Mouse (Mus musculus) embryo, embryonic 11 days (tissue): Measurements from ENCODE around the gene Osbpl8.
A peak's percentile ranks its signal among the peaks of the same experiment; 100 is the strongest.

Source experiments
- DNase-seq: peaks from one replicate; pipeline ENCODE4 v3.0.0-alpha.2; 2015

Osbpl8 gene

DNA sequence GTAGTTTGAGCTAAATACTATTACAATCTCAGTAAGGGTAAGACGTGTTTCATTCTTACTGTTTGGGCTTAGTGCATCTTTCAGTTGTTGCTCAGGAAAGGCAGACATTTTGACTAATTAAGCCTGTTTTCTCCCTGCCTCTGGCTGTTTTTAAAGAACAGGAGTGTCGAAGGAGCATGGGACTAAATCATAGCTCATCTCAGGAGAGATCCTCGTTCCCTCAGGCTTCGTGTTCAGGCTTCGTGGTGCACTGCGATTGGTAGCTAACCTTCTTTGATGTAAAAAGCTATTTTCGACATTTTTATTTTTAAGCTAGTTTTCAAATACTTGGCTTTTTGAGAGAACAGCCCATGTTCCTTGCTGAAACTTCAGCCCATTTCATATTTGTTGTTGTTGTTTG lies 78.1 kb downstream of the Osbpl8 start:
- no peak for DNase-seq

DNA sequence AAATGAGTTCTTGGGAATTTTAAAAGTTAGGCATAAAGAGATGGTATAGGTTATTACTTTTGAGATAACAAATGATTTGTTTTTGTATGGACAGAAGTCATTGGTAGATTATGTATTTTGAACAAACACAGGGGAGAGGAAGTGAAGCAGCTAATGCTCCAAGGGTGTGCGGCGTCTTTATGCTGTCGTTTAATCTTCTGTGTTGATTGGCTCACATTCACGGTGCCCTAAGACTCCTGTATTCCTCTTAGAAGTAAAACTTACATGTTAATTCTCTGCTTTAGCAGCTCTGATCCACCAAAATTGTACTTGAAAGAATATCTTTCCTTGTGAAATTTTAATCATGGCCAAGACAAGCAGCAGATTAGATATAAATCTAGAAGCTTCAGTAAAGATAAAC lies 83.1 kb downstream of the Osbpl8 start:
- no peak for DNase-seq

DNA sequence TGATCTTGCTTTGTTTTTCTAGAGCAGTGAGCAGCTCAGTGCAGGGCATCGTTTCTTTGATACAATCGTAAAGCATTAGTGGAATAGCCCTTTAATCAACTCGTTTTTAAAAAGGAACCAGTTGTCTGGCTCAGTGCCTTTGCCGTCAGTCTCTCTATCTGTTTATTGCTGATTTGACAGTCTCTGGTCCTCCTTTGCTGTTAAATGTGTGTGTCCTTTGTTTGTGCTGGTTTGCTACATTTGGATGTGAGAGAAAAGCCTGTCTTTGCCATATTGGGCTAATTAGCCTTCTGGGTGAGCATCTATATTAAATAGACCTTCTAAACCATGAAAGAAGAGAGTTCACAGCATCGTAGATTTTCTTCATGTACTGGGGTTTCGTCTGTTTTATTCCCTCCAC lies 83.6 kb downstream of the Osbpl8 start:
- DNase-seq = no peak

DNA sequence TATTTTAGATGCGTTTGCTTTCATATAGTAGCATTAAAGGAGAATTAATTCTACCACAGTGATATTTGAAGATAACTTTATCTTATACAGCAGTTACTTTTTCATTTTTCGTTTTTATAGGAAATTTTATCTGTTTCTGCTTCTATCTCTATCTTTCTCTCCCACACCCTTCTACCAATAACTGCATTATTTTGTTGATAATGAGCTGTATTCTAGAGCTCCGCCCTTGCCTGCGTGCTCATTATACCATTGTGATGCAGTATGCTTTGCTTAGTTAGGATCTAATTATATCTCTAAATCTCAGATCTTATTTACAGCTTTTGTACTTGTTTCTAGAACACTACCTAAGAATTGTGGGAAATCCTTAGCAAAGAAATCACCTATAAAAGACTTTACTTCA lies 85.6 kb downstream of the Osbpl8 start:
- no peak for DNase-seq

DNA sequence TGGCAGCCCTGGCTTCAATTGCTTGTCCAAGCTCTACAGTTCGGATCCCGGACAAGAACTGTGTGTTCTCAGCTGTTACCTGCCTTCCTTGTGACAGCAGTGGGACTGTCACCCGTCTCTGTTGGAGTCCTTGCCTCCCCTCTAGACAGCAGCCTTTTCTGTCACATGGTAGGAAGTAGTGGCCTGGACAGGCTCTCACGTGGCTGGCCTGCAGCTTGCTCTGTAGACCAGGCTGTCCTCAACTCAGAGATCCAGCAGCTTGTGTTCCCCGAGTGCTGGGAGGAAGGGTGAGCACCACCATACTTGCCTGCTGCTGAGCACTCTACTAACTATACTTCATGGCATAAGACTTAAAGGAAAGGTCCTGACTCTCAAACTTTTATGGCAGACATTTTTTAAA lies 87.1 kb downstream of the Osbpl8 start:
- DNase-seq = no peak

DNA sequence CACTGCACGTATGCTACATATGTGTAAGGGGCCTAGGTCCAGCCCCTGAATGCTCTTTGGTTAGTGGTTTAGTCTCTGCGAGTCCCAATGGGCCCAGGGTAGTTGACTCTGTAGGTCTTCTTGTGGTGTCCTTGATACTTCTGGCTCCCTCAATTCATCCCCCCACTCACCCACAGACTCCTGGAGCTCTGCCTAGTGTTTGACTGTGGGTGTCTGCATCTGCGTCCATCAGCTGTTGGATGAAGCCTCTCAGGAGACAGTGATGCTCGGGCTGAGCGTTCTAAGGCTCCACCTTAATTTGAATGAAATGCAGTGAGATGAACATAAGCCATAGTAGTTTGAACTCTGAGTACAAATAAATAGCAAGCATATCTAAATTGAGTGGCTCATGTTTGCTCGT lies 90.7 kb downstream of the Osbpl8 start:
- DNase-seq = no peak

DNA sequence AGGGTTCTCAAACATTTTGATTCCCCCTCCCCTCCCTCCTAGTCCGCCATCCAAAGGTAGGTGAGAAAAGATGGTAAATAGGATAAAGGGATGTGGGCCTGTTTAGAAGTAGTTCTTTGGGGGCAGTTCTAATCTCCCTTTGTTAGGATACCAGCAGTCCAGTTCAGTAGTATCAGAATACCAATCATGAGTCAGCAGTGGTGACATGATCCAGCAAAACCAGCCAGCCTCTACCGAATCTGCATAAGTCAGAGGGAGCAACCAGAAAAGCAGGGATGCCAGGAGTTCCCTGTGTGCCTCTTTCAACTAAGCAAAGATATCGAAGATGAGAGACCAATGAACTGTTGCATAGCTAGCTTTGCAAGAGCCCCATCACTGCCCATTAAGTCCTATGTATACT lies 91.6 kb downstream of the Osbpl8 start:
- DNase-seq = no peak

DNA sequence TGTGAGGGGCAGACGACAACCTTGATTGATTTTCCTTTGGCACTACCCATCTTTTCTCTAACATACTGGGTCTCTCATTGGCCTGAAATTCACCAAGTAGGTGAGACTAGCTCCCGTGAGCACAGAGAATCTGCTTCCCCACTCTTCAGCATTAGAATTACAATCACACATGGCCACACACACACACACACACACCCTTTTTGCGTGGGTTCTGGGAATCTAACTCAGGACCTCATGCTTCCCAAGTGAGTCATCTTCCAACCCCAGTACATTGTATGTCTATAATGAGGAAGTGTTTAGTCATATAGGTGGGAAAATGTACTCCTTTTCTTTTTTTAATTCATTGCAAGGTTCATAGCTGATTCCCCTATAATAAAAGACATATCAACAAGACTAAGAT lies 92.8 kb downstream of the Osbpl8 start:
- no peak for DNase-seq

DNA sequence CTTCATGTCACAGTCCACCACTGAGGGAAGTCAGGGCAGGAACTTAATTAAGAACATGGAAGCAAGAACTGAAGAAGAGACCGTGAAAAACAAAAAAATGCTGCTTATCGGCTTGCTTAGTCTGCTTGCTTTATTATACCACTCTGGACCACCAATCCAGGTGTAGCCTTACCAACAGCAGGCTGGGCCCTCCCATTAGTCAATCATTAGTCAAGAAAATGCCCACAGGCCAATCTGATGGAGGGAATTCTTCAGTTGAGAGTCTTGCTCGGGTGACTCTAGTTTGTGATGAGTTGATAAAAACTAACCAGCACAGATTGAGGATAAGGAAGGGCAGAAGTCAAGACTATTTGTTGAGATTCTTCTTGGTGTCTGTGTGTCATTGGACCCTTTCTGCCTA lies 93.7 kb downstream of the Osbpl8 start:
- no peak for DNase-seq

DNA sequence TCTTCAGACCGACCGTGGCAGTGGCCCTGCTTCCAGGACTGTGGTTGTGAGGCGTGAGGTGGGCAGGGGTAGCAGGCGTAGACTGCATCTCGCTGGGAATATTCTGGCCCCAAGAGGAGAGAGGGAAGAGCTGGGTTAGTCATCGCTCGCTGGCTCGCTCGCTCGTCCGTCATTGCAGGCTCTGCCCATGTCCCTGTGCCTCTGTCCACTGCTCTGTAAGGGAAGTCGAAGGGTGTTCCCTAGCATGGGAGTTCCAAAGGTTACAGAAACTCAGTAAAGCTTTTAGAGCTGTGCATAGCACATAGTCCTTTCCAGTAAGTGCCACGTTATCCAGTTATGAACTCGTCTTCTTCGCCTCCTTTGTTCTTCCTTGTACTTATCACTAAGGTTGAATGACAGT lies 107.1 kb downstream of the Osbpl8 start:
- DNase-seq = no peak

DNA sequence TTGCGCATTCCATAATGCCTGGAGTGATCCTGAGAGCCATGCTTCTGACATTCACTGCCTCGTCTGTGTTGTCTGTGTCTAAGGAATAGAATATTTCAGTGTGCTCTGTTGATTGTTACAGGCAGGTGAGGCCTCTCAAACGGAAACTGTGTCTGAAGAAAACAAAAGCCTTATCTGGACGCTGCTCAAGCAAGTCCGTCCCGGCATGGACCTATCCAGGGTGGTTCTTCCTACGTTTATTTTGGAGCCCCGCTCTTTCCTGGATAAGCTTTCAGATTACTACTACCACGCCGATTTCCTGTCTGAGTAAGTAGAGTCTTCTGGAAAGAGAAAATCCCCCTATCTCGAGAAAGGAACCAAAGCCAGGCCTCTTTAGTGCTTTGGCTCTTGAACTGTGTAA lies 108.4 kb downstream of the Osbpl8 start:
- DNase-seq = no peak

DNA sequence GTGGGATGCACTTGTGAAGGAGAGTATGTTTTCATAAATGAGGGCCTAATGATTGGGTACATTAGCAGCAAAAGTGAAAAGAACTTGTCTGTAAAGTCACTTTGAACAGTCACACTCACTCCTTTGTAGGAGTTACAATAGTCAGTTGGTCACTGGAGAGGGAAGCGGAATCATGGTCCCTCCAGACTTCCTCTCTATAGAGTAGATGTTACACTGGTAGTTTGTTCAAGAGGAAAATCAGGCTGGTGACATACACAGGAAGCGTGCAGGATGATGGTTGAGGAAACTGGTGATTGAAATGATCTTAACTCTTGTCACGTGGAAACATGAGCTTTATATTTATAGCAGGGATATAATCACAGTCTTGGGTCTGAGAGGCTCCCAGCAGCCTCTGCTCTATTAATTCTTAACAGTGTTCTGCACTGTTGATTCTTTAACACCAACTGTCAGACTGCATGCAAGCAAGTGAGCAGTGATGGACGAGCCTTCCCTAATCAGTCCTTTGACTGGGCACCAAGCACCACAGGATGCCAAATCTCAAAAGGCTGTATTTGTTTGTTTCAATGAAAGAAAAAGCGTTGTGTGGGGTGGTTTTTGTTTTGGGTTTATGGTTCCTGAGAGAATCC lies 109.0 kb downstream of the Osbpl8 start:
- DNase-seq = peak; percentile 43

DNA sequence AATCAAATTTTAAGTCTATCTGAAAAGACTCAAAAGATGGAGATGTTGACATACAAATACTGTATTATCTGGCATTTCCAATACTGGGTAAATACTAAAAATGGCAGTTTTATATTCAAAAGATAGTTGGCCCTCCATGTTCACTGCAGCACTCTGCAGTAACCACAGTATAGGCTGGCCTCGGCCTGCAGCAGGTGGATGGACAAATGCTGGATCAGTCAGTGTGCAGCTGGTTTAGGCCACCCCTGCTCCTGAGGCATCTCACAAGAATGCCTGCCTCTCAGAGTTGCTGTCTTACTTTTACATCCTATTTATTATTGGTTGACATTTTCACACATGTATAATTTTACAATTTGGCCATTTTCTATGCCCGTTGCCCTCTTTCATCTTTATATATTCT lies 111.3 kb downstream of the Osbpl8 start:
- no peak for DNase-seq

DNA sequence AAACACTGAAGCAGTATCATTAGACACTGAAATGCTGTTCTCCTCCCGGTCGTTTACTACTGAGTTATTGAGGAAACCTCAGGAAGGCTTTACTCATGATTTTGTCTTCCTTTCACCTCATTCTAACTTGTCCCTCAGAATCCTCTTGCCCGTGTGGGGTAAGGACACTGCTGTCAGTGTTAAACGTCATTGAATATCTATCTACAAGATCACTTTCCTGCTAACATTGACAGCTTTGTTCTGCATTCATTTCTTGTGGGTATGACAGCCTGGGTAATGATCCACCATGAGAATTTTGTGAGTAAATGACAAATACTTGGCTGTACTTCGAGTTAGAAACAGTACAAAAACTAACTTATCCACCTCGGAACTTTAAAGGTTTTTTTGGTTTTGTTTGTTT lies 133.1 kb downstream of the Osbpl8 start:
- no peak for DNase-seq

DNA sequence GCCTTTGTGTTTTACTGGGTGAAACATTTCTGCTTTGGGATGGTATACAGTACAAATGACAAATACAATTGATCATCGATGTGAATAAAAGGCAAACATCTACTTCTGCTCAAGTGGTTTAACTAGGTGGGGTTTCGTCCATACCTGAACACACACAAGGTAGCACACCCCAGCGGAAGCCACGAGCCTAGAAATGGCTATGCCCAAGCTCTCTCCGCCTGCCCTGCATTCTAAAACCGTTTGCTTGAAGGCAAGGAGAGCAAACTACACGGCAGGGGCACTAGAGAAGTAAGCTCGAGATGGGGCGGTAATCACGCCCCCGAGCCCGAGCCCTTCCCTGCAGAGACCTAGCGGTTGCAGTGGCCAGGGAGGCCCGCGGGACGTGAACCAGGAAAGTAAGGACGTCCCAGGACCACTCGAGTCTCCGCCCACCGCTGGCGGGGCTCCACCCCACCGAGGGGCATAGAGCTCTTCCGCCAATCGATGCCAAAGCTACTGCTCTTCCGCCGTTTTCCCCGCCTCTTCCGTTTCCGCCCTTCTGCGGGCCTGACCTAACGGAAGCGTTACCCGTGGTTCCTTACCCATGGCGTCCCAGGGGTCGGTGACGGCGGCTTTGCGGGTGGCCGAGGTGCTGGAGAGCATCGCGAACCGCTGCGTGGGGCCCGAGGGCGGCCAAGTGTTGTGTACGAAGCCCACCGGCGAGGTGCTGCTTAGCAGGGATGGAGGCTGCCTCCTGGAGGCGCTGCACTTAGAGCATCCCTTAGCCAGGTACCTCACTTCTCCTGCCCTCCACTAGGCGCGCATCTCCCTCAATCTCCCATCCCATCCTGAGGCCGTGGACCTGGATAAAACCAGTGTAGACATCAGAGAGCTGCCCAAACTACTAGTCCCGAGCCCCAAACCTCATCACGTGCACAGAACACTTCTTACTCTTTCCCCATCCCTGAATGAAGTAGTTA lies 133.9 kb downstream of the Osbpl8 start, which contains the start of gene Bbs10:
Gene Bbs10 (plus strand): TSS at position 540 of the 959 bp plus-strand sequence.
- DNase-seq = peak; percentile 98

DNA sequence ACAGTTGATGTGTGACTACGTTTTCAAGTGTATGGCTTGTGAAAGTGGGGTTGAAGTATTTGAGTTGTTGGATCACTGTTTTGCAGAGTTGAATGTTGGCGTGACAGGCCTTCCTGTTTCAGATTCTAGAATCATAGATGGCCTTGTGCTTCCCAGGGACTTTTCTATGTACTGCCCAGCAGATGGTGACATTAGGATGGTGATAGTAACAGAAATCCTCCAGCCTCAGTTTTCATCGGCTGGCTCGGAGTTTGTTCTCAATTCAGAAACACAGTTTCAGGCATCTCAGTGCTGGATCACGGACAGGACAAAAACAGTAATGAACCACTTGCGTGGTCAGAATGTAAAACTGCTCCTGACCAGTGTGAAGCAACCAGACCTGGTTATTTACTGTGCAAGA lies 135.0 kb downstream of the Osbpl8 start:
- peak; percentile 16 for DNase-seq

DNA sequence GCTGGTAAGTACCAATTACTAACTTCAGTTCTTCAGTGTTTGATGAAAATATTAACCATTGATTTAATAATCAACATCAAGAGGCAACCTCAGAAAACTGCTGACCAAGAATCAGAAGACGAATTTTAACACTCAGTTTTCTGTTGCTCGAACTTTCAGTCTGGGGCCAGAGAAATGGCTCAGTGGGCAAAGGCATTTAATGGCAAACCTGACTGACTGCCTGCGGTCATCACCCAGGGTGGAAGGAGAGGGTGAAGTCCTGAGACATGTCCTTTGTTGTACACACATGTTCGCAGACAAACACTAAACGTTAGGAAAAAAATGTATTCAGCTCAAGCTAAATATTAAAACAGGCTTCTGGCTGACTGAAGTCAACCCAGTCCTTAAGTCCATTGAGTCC lies 136.5 kb downstream of the Osbpl8 start:
- no peak for DNase-seq

DNA sequence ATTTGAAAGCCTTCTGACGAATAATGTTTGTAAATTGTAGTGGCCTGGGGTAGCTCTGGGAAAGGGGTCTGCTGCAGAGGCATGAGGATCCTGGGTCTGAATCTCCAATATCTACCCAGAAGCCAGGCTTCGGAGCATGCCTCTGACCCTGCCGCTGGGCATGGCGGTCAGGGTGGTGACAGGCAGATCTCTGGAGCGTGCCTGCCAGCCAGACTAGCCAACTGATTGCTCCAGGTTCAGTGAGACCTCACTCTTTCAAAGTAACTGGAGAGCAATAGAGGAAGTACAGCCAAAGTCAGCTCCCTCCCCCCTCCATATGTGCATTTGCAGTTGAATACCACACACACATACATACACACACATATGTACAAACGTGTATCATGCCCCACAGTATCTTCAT lies 137.9 kb downstream of the Osbpl8 start:
- DNase-seq = no peak

DNA sequence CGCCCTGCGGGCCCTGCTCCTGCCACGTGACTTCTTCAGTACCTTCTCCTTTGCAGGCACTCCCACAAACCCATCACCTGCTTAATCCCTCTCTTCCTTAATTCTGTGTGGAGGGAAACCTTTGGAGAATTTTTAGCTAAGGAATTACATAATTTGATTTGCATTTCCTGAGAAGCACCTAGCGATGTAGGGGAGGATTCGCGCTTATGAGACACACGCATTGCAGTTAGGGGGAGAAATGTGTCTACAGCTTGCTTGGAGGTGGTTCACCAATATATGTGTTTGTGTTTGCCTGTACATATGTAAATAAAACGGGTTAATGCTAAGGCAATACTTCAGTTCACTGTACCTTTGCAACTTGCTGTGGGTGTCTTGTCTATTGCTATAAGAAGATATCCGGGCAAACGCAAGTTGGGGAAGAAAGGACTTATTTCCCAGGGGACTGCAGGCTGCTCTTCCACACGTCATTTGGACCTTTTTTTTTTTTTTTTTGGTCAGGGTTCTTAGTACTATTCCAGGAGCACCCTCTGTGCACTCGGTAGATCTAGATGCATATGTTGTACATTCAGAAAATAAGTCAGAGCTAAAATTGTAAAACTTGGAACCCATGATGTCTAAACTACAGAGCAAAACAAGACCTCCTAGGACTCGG lies 144.4 kb downstream of the Osbpl8 start:
- no peak for DNase-seq

DNA sequence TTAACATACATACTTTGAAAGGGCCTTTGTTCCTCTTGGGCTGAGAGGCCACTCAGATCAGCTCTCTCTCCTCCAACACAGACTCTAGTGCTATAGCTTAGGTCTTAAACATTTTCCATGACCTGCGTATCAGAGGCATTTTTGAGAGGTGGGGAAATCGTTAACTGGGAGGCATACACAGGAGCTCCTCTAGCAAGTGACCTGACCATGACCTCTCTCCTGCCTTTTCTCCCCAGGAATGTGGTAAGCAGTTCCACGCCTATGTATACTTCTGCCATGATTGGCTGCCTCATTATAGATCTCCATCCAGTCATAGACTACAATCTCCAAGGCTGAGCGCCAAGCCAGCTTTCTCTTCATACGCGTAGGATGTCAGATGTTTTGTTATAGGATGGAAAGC lies 148.7 kb downstream of the Osbpl8 start:
- DNase-seq = no peak

DNA sequence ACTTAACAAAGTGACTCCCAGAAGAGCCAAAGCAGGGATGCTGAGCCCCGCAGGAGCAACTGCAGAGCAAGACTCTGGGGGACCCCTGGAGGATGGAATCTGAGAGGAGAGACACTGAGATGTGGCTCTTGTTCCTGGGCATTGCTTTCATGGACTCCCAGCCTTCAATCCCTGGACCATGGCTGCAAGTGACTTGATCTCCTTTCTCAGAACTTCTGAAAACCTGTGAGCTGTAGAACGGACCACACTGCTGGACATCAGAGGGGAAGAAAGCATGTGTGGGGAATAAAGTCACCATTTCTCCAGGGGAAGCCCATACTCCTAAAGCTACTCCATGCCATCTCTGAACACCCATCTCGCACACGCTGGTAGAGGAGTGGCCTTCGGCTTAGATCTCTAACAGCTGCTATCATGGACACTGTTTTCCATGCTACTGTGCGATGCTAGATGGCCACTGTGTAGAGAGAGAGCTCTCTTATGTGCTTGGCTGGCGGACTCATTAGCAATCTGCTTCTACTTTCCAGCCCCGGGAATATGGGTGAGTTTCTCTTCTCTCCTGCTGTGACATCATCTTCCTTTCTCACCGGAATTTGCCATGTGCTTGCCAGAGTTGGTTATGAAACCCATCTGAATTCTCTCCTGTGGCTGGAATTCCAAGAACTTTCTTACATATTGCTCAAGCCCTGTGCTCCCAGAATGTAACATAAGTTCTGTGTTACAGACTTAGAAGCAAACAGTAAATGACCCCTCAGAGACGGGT lies 150.3 kb downstream of the Osbpl8 start:
- DNase-seq = no peak

DNA sequence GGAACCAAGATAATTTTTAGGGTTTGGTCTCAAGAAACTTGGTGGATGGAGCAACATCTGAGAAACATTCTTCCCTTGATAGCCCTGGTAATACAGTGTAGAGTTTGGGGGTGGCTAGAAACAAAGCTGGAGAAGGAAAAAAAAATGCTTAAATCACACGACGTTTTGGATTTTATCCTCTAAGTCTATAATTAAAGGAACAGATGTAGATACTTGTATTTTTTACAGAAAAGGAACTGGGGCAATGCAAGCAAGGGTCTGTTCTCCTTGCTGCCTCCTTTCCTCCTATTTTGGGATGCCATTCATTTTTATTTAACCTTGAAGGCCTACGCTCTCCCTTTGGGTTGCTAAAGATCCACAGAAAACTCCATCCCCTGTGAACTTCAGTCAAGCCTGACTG lies 151.4 kb downstream of the Osbpl8 start:
- DNase-seq = no peak

DNA sequence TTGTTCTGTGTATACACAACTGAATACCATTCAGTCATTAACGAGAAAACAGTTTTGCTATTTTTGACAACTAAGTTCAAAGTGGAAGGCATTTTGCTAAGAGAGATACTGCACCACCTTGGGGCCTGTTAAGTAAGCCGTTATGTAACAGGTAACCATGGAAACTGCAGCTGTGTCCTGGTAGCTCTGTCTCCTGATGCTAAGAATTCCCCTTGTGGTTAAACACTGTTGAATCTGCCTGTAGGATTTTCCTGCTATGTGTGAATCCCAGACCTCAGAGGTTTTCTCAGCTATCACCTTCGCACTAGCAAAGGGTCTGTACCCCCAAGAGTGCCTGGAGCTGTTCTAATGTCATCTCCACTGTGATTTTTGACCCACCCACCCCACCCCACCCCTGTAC lies 153.5 kb downstream of the Osbpl8 start:
- DNase-seq = no peak
